Mouse (Mus musculus) T-helper 17 cell (primary cell): ENCODE measurements around the gene Ceacam1.

Experiments
- in situ Hi-C, 2 experiments: fragments of 300-600 bp; cut with MboI, MseI; formaldehyde crosslinking; loops; 1 replicate in 1 of 2; 2 replicates in 1 of 2; pipeline ENCODE4 v1.15.1; 2025; ENCODE audit warnings: high pct_unique_total_duplicates in 2 of 2

Ceacam1 gene

DNA sequence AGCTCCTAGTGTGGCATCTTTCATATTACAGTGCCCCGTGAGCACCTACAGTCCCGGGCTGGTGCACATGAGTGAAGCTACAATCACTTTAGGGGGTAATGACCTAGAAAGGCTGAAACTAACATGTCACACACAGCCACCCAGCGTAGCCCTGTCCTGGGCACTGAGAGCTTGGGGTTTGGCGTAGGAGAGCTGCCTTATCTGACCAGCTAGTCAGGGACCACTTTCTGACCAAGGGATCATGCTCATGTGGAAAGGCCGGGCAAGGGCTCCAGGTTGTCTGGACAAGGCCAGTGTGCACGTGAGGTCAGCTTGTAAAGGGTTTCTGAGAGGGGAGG, 36.6 kb downstream of the Ceacam1 start:
- in situ Hi-C loops, result loop anchor here in 1 of 2 experiments (5.0 kb wide), 1 partner anchor 37 kb away; the partner anchor contains the start of gene Ceacam1

DNA sequence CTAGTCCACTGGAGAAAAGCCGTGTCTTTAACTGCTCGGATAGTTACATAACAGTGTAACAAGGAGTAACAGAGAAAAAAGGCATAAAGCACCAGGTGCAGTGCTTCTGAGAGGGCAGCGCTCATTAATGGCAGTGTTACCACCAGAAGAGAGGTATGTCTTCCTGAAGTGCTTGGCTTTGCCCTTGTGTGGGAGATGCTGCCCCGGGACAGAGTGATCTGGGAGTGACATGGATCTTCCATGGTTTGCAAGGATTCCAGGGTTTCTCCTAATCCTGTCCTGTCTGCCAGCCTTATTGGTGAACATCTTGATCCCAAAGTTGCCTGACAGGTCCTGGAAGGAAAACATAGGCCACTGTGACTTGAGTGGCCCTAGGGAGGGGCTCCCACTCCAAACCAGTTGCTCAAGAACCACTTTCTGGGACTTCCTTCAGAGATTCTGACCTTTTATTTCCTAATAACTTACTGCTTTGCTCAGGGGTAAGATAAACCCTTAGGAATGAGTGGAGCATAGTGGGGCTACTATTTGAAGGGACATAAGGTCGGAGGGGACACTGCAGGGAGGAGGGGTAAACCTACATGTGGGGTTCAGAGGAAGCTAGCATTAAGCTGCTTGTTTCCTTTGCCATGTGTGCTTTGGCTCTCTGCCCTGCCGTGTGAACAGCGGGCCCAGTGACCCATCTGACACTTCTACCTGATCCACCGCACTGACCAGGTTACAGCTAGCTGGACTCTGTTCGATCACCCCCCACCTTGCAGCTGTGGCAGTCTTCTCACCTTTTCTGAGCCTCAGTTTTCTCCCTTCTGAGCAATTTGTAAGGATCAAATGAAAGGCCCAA, 37.2 kb downstream of the Ceacam1 start:
- in situ Hi-C loops, result loop anchor here in 1 of 2 experiments (5.0 kb wide), 1 partner anchor 37 kb away; the partner anchor contains the start of gene Ceacam1

DNA sequence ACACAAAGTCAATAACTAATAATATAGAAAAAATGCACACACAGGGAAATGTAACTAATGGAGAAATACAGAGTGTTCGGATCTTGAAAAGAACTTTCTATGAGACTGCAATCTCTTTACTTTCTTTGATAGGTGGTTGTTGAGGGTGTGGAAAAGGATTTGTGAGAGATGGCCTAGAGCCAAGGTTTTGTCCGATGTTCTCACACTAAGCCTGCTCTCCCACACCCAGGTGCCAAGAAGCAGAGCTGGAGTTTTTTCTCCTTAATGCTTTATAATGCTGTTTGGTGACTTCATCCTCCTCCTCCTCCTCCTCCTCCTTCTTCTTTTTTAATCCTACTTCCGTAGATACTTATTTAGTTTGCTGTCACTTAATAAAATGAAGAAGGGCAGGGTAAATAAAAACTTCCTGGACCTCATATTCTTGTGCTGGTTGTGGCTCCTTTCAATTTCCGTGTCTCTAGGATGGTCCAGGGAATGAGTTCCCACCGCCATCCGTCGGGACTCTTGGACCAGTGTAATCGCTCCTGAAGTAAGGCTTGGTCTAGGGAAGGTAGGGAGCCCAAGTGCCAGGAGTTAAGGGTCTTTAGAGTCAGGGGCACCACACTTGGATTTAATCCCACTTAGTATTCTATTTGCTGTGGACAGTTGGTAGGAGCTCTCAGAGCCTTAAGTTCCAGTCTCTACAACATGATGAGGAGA, 38.1 kb downstream of the Ceacam1 start:
- in situ Hi-C loops, result no loop called here

DNA sequence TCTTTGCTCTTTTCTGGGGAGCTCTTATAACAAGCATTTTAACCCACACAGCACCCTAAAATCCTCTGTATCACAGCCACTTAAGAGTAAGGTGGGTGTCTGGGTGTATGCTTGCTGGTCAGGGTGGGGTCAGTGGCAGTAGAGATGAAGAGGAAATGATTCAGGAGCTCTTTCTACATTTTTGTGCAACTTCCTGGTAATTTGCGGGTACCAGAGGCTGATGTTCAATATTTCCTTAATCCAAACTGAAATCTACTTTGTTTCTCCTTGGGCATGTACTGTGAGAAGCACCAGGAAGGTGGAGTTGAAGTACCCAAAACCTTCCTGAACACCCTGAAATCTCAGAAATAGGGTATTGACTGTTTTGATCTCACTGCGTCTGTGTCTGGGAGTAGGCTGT, 40.7 kb downstream of the Ceacam1 start:
- in situ Hi-C loops, result no loop called here

DNA sequence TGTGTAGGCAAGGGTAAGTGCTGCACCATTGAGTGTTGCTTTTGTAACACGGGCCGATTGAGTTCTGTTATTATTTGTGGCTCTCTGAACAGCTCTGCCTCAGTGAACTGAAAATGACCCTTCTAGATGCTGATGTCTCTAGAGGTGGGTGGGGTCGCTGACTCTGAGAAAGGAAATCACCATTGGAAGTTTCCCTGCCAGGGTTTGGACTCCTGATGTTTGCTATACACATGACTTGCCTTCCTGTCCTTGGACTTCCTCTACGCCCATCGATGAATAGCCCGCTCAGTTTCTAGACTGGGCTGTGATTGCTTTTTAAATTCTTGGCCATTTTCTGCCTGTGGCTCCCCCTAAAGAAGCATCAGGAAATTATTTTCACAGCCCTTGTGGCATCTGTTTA, 41.2 kb downstream of the Ceacam1 start:
- in situ Hi-C loops, result no loop called here

DNA sequence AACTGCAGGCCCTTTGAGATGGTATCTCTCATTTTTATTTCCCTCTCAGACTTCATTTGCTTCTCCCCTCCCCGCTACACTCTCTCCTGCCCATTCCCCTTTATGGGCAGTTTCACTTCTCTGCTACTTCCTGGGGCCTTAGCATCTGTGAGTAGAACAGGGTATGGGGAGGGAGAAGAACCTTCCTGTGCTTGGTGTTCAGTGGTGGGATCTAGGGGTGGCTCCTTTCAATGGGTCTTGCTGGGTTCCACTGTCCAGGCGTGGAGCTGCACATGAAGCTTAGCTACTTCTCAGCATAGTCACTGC, 41.9 kb downstream of the Ceacam1 start:
- in situ Hi-C loops, result no loop called here

DNA sequence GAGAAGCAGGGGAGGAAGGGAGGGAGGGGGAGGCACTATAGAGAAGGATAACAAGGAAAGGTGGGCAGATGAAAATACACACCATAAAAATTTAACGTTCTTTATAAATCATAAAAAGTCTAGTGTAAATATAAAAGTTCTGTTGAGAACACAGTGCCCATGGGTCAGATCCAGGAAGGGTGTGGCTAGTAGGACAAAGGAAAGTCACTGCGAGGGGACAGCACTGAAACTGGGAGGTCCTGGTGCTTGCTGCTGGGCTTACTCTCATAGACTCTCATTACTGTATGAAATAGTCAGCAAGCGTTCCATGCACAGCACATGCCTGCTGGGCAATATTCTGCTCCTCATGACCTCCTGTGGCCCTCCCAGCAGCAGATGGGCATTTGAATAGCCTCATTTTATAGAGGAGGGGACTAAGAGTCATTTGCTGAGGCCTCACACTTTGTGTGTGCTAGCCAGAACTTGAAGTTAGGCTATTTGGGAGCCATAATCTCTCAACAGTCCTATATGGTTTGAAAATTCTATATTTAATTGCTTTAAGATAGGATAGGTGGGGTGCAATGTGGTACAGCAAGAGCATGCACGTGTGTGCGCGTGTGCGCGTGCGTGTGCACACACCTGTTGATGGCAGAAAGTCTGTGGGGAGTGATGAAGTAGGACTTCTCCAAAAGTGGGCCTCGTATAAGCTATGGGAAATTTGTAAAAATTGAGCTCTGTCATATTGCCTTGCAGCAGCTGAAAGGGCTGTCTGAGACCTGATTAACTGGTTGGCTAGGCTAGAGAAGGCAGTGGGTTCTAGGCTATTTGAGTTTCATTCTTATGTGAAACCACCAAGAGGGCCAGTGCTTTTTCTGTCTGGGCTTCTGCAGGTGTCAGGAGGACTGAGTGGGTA, 42.5 kb downstream of the Ceacam1 start:
- in situ Hi-C loops, result loop anchor here in 1 of 2 experiments (5.0 kb wide), 1 partner anchor 42 kb away; the partner anchor contains the start of gene Ceacam1

DNA sequence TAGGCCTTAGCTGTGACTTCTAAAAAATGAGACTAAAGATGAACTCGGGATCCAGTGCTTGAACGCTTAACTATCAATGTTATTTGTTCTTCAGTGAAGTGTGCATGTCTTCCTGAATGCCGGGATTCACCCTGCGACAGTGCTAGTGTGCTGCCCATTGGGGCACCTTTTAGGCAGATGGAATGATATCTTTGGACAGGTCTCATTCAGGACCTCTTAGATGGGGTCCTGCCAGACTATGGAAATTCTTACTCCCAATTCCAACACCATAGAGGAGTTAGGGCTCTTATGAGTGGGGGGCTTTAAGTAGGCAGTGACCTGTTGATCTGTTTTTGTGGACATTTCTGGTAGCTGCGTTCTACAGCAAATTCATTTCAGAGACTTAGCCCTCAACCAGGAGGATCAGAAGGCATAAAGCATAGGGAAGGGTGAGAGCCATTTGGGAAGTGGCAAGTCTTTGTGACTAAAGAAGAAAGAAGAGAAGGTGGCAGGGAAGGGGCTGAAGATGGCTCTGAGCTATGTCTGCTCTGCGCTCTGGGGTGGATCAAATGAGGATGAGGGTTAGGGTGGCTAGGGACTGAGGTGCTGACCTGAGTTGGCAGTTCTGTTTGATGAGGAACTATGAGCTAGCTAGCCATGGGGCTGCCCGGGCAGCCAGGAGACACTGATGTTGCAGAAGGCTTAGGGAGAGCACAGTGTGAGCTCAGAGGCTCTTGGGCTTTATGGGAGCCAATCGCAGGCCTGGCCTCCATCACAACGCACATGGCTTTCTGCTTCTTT, 43.4 kb downstream of the Ceacam1 start:
- in situ Hi-C loops, result loop anchor here in 1 of 2 experiments (5.0 kb wide), 1 partner anchor 43 kb away; the partner anchor contains the start of gene Ceacam1

DNA sequence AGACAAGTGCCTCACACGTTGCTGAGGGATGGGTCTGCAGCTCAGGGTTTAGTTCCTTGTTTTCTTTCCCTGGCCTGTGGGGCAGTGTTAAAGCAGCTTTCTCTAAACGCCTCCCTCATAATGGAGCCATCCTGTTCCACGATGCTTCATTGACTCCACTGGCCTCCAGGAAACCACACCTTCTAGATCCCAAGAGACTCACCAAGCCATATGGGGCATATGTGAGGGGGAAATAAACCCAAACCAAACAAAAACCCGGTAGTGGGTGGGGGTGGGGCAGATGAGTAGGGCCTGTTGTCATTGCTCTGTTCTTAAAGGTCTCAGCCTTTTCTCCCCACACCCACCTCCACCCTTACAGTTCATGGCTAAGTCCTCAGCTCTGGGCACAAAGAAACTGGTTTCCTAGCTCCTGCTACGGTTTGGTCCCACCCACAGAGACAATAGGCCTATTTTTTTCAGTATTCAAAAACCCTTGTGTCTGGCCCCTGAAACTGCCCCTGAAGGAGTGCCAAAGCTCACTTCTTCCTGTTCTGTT, 44.3 kb downstream of the Ceacam1 start:
- in situ Hi-C loops, result loop anchor here in 1 of 2 experiments (5.0 kb wide), 1 partner anchor 44 kb away; the partner anchor contains the start of gene Ceacam1

DNA sequence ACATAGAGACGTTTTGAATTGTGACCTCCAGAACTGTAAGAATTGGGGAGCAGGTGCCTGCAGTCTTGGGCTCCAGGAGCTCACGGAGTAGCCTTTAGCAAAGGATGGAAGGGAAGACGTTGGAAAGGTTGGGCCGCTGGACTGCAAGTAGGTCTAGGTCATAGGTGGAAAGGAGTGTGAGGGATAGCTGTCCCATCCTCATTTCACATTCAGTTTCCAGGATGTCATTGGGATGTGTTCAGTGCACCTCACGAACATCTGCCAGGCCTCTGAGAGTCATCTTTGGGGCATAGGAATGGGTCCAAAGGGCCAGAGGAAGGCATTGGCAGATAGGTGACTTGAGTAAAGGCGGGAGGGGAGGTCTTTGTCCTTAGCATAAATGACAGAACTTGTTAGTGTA, 45.0 kb downstream of the Ceacam1 start:
- in situ Hi-C loops, result loop anchor here in 1 of 2 experiments (5.0 kb wide), 1 partner anchor 45 kb away; the partner anchor contains the start of gene Ceacam1

GRCm38 (mm10) chr7:25429886-25430784, 47.3 kb downstream of the Ceacam1 start:
- in situ Hi-C loops, result loop anchor here (5.0 to 10.0 kb wide), 3 partner anchors 45 to 115 kb away; partner anchors contain the start of gene Ceacam1 (in 2 of the 2)

DNA sequence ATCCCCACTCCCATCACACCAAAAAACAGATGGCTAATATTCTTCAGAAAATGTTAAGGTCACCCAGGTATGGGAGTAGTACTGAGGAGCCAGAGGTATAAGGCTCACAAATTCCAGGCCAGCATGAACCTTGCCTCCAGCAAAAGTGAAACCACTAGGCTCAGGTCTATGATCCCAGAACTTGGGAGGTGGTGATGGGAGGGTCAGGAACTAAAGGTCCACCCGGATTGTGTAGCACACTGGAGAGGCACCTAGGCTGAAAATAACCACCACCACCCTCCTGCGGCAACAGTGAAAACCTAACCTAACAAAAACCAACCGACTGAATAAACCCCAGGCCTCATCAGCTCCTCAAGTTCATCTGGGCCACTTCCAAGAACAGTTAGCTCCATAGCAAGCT, 49.1 kb downstream of the Ceacam1 start:
- in situ Hi-C loops, result loop anchor here (10.0 kb wide), 2 partner anchors 46 to 116 kb away; partner anchors contain the start of gene Ceacam1 (in 1 of the 2)

DNA sequence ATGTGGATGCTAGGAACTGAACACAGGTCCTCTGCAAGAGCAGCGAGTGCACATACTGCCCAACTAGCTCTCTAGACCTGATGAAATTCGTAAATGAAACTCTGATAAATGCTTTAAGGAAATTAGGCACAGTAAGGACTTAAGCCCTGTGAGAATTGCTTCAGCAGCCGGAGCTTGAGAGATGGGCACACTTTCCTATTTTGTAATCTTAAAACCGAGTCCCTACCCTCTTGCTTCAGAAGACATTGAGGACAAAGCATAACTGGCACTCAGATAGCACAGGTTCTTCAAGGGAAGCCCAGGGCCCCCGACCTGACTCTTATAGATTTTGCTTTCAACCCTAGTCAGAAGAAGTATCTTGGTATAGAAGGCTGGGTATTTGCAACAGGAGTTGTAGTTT, 50.3 kb downstream of the Ceacam1 start:
- in situ Hi-C loops, result loop anchor here (10.0 kb wide), 2 partner anchors 48 to 118 kb away; partner anchors contain the start of gene Ceacam1 (in 1 of the 2)

- in situ Hi-C loops, result loop anchor here (10.0 kb wide), 2 partner anchors 48 to 118 kb away; partner anchors contain the start of gene Ceacam1 (in 1 of the 2)
Observed at GRCm38 (mm10) chr7:25426380-25426779, 51.0 kb downstream of the Ceacam1 start.

- in situ Hi-C loops, result loop anchor here (5.0 to 10.0 kb wide), 3 partner anchors 50 to 178 kb away; partner anchors contain the start of gene Ceacam1 (in 1 of the 2)
Observed at GRCm38 (mm10) chr7:25424429-25424828, 53.0 kb downstream of the Ceacam1 start.

DNA sequence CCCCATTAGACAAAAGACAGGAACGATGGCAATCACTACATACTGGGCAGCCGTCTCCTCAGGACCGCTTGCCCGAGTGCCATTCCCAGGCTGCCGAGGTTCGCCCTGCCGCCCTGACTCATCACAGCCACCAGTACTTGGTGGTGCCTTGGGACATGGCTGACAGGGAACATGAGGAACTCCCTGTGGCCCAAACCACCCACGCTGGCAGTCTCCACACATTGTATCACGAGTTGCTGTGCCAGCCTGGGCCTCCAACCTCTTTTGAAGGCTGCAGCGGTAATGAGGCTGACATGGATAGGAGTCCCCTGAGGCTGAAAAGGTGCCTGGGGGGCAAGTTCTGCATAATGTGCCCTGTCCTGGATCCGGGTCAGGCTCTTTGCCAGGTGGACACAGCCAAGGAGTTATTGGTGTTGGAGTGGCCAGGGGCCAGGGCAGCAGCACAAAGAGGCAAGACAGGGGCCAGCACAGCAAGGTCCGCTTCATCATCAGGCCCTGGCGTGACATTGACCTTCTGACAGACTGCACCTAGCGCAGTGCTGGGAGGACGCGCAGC, 55.0 kb downstream of the Ceacam1 start:
- in situ Hi-C loops, result loop anchor here (5.0 to 10.0 kb wide), 3 partner anchors 52 to 180 kb away; partner anchors contain the start of gene Ceacam1 (in 1 of the 2)

- in situ Hi-C loops, result loop anchor here (5.0 to 10.0 kb wide), 3 partner anchors 55 to 182 kb away; partner anchors contain the start of gene Ceacam1 (in 1 of the 2)
Observed at GRCm38 (mm10) chr7:25419943-25420342, 57.5 kb downstream of the Ceacam1 start.

GRCm38 (mm10) chr7:25419536-25419935, 57.9 kb downstream of the Ceacam1 start:
- in situ Hi-C loops, result no loop called here
